ENCODE assay signal across 21 mouse cellular contexts in the genomic region with DNA sequence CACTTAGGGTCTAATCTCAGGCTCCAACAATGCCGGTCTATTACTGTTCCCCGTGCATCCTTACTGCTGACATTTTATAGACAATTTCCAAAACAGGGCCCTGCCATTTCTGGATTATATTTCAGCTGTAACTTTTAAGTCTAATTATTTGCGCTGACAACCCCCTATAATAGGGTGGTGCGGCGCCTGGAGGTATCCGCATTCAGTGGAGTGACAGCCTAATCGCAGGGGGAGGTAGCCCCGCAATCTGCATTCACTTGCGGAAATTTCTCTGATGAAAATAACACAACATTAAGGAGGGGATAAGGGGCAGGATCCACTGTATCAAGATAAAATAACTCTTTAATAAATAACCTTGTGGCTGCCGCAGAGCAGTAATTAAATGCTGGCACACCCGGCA. TPM values are rescaled to one million over a fixed set of nuclear protein-coding genes. Genes with fewer than 3 reads are reported as not detected.
DNase-seq lines count a peak whose midpoint lies in the region; ATAC-seq and TF ChIP-seq lines count a peak whose summit lies in the region.
"Had no signal": no experiment of that assay in that cellular context is flagged by ENCODE, and none has a peak within 500 bp of the region (broad histone marks: within the 10 kb centered on the region; RNA-seq: fewer than 3 reads in every experiment).

No protein-coding gene starts in this region.

- peaks cover 8% of the 10 kb centered on the region; the same call in 1 of the 2 replicates for H3K4me1 ChIP-seq in forebrain, embryonic 12.5 days
- H3K4me1 ChIP-seq in forebrain, embryonic 10.5 days = 0 out of 2 replicates have a peak, but pooled peaks cover 12% of the 10 kb centered on the region
- H3K4me1 ChIP-seq in limb, embryonic 13.5 days = peaks cover 15% of the 10 kb centered on the region
- H3K4me1 ChIP-seq in limb, embryonic 10.5 days = no peaks in the 10 kb centered on the region
- H3K4me1 ChIP-seq in forebrain, postnatal 0 days (ENCODE audit: insufficient read depth) = no peaks in the 10 kb centered on the region

- H3K9me3 ChIP-seq in forebrain, embryonic 12.5 days = no peaks in the 10 kb centered on the region
- no peaks in the 10 kb centered on the region for H3K9me3 ChIP-seq in forebrain, embryonic 10.5 days
- no peaks in the 10 kb centered on the region for H3K9me3 ChIP-seq in limb, embryonic 13.5 days
- H3K9me3 ChIP-seq in limb, embryonic 10.5 days (replicated peaks) = no peaks in the 10 kb centered on the region
- H3K9me3 ChIP-seq in forebrain, postnatal 0 days (ENCODE audit: low read length) = no peaks in the 10 kb centered on the region
- H3K9me3 ChIP-seq: heart, embryonic 12.5 days had no signal

- H3K27ac ChIP-seq in forebrain, embryonic 12.5 days = peak overlapping the region; percentile 70
- no peak overlapping the region for H3K27ac ChIP-seq in forebrain, embryonic 10.5 days
- H3K27ac ChIP-seq in limb, embryonic 13.5 days = peak overlapping the region; percentile 44; the same call in 1 of the 2 replicates
- no peak overlapping the region for H3K27ac ChIP-seq in limb, embryonic 10.5 days
- no peak overlapping the region for H3K27ac ChIP-seq in forebrain, postnatal 0 days (ENCODE audit: low read depth, low read length)

- peak; percentile 64 for ATAC-seq in forebrain, embryonic 12.5 days (ENCODE audit: low FRiP score)
- no peak for ATAC-seq in limb, embryonic 13.5 days (ENCODE audit: low FRiP score, low read depth)
- ATAC-seq in forebrain, postnatal 0 days = peak; percentile 57
- ATAC-seq: CD4-positive, CD25-positive, alpha-beta regulatory T cell, adult 4 months; inflammation-experienced regulatory T-cells, adult 6 months; lung, postnatal 0 days; Patski had no signal

- no peak overlapping the region for H3K9ac ChIP-seq in forebrain, embryonic 12.5 days
- H3K9ac ChIP-seq in limb, embryonic 13.5 days = no peak overlapping the region; the same call in 1 of the 2 replicates
- H3K9ac ChIP-seq in forebrain, postnatal 0 days = no peak overlapping the region
- H3K9ac ChIP-seq: heart, embryonic 12.5 days had no signal

- no peak for TF ChIP-seq CTCF in forebrain, postnatal 0 days (IDR thresholded peaks at IDR 0.05; ENCODE audit: low read depth)

- H3K4me3 ChIP-seq in forebrain, embryonic 12.5 days (replicated peaks) = no peak overlapping the region
- H3K4me3 ChIP-seq in forebrain, embryonic 10.5 days = no peak overlapping the region
- no peak overlapping the region for H3K4me3 ChIP-seq in limb, embryonic 13.5 days
- no peak overlapping the region for H3K4me3 ChIP-seq in limb, embryonic 10.5 days
- no peak overlapping the region for H3K4me3 ChIP-seq in forebrain, postnatal 0 days (ENCODE audit: low read depth, low read length)
- H3K4me3 ChIP-seq: heart, embryonic 12.5 days had no signal

- WGBS in forebrain, embryonic 12.5 days = 70% methylated on average over 11 of the region's 11 CpGs
- 91% methylated on average over 11 of the region's 11 CpGs for WGBS in forebrain, embryonic 10.5 days
- WGBS in limb, embryonic 13.5 days = 67% methylated on average over 11 of the region's 11 CpGs
- WGBS in limb, embryonic 10.5 days = 94% methylated on average over 11 of the region's 11 CpGs
- WGBS in forebrain, postnatal 0 days = 56% methylated on average over 11 of the region's 11 CpGs

- DNase-seq in forebrain, embryonic 10.5 days (ENCODE audit: extremely low spot score, low spot score) = no peak
- no peak for DNase-seq in limb, embryonic 10.5 days (ENCODE audit: low spot score)
- DNase-seq in brain, adult 2 months (ENCODE audit: low read depth, low spot score) = peak; percentile 48
- DNase-seq in forebrain, postnatal 0 days = no peak
- no peak for DNase-seq in spleen, postnatal 36 days (ENCODE audit: low spot score in 2 of 2)
- DNase-seq in right cerebral cortex, adult 2 months (ENCODE audit: low spot score in 2 of 2) = no peak
- DNase-seq: adrenal gland, postnatal 10 days; cerebellum, adult 11 months; cerebellum, postnatal 10 days; heart, postnatal 14 days; liver; right cerebral cortex, postnatal 4 days; thymus, postnatal 14 days had no signal

- peaks cover 55% of the 10 kb centered on the region for H3K36me3 ChIP-seq in forebrain, embryonic 12.5 days (replicated peaks)
- H3K36me3 ChIP-seq in forebrain, embryonic 10.5 days (replicated peaks) = peaks cover 92% of the 10 kb centered on the region
- peaks cover 74% of the 10 kb centered on the region for H3K36me3 ChIP-seq in limb, embryonic 13.5 days
- H3K36me3 ChIP-seq in limb, embryonic 10.5 days = peaks cover 87% of the 10 kb centered on the region
- H3K36me3 ChIP-seq in forebrain, postnatal 0 days (ENCODE audit: insufficient read depth) = peaks cover 50% of the 10 kb centered on the region

- H3K27me3 ChIP-seq in forebrain, embryonic 12.5 days = no peaks in the 10 kb centered on the region
- no peaks in the 10 kb centered on the region for H3K27me3 ChIP-seq in forebrain, embryonic 10.5 days (ENCODE audit: poor library complexity, severe bottlenecking)
- H3K27me3 ChIP-seq in limb, embryonic 13.5 days = no peaks in the 10 kb centered on the region
- no peaks in the 10 kb centered on the region for H3K27me3 ChIP-seq in limb, embryonic 10.5 days (ENCODE audit: low read depth, poor library complexity, severe bottlenecking)
- H3K27me3 ChIP-seq in forebrain, postnatal 0 days (ENCODE audit: insufficient read depth, low read length) = no peaks in the 10 kb centered on the region
- H3K27me3 ChIP-seq: heart, embryonic 12.5 days; Patski had no signal

- H3K4me2 ChIP-seq in forebrain, embryonic 12.5 days = no peak overlapping the region
- no peak overlapping the region for H3K4me2 ChIP-seq in limb, embryonic 13.5 days (replicated peaks)
- no peak overlapping the region for H3K4me2 ChIP-seq in forebrain, postnatal 0 days (ENCODE audit: low read depth)
- H3K4me2 ChIP-seq: heart, embryonic 12.5 days had no signal

RNA-seq across cellular contexts. Expression of a gene that starts 47.9 kb away (rescaled TPM):
- 118 and 122 TPM in 2 replicates for polyA plus RNA-seq in forebrain, embryonic 12.5 days (2016; fragmentation: Nextera tagmentation; extraction: Ambion mirVana)
- polyA plus RNA-seq in forebrain, embryonic 10.5 days (2016; fragmentation: Nextera tagmentation; extraction: Ambion mirVana) = 99.7 and 102 TPM in 2 replicates
- polyA plus RNA-seq in limb, embryonic 13.5 days (2015; fragmentation: Nextera tagmentation; extraction: Ambion mirVana) = 51.1 and 58.1 TPM in 2 replicates
- polyA plus RNA-seq in limb, embryonic 10.5 days (2016; fragmentation: Nextera tagmentation; extraction: Ambion mirVana) = 67.5 and 77.3 TPM in 2 replicates
- 109 and 120 TPM in 2 replicates for total RNA-seq in forebrain, postnatal 0 days (2014; rRNA removed)
- 30.5 and 45.0 TPM in 2 replicates for polyA plus RNA-seq in forebrain, postnatal 0 days (2015; fragmentation: Nextera tagmentation; extraction: Ambion mirVana)
- total RNA-seq: granulocyte monocyte progenitor cell, adult 5-6 weeks had no signal

Comparison
In these comparisons a context has a peak if more than half of its experiments do, and no peak if none do; other contexts are left out.
1. H3K27ac ChIP-seq: peak in forebrain, embryonic 12.5 days (single experiment) and limb, embryonic 13.5 days (single experiment); none in forebrain, embryonic 10.5 days (single experiment), limb, embryonic 10.5 days (single experiment) and forebrain, postnatal 0 days (single experiment).